Mouse (Mus musculus) embryonic facial prominence, embryonic 10.5 days (tissue): ENCODE results near the gene Abhd6. TPM values are rescaled to one million over a fixed set of nuclear protein-coding genes. Genes with fewer than 3 reads are reported as not detected.
"Not testable (repeated sequence)": the region's sequence is repeated elsewhere in the genome, so short reads cannot be mapped to it uniquely, and the experiment has no call there.

Source experiments
- DNase-seq: peaks from one replicate; pipeline ENCODE4 v3.0.0-alpha.2; 2017; ENCODE audit warnings: low spot score
- H3K27ac ChIP-seq: fragments of 300-500 bp; sonication (generic); replicated peaks from 2 replicates; pipeline ENCODE4 v1.5.1; 2016; ENCODE audit warnings: mild to moderate bottlenecking
- H3K27me3 ChIP-seq: fragments of 300-500 bp; sonication (generic); replicated peaks from 2 replicates; pipeline ENCODE4 v1.6.1; 2016; ENCODE audit warnings: low read depth, mild to moderate bottlenecking; ENCODE audit not compliant: poor library complexity, severe bottlenecking
- H3K36me3 ChIP-seq: fragments of 300-500 bp; sonication (generic); replicated peaks from 2 replicates; pipeline ENCODE4 v1.6.1; 2016; ENCODE audit warnings: mild to moderate bottlenecking, moderate library complexity
- H3K4me1 ChIP-seq: fragments of 300-500 bp; sonication (generic); 2 replicates; pipeline ENCODE4 v1.6.1; 2016
- H3K4me3 ChIP-seq: fragments of 300-500 bp; sonication (generic); 2 replicates; pipeline ENCODE4 v1.5.1; 2016; ENCODE audit warnings: mild to moderate bottlenecking, moderate library complexity
- H3K9me3 ChIP-seq: fragments of 300-500 bp; sonication (generic); 2 replicates; pipeline ENCODE4 v1.6.1; 2016; ENCODE audit warnings: mild to moderate bottlenecking
- WGBS: fragments of 180-500 bp; shearing (Covaris S2); methylation state at CpG from one replicate; pipeline ENCODE4 v1.1.7; 2016; 5-methylcytosine and 5-hydroxymethylcytosine counted together
- polyA plus RNA-seq: library from polyadenylated mRNA; unstranded; fragments of >200 nt; fragmentation: Nextera tagmentation; extraction: Ambion mirVana; gene quantifications from 2 replicates; pipeline ENCODE4 v1.2.1, GENCODE M21; 2016

The Abhd6 gene
- polyA plus RNA-seq, 1 experiment from 2014 or later, result 17.6 TPM

DNA sequence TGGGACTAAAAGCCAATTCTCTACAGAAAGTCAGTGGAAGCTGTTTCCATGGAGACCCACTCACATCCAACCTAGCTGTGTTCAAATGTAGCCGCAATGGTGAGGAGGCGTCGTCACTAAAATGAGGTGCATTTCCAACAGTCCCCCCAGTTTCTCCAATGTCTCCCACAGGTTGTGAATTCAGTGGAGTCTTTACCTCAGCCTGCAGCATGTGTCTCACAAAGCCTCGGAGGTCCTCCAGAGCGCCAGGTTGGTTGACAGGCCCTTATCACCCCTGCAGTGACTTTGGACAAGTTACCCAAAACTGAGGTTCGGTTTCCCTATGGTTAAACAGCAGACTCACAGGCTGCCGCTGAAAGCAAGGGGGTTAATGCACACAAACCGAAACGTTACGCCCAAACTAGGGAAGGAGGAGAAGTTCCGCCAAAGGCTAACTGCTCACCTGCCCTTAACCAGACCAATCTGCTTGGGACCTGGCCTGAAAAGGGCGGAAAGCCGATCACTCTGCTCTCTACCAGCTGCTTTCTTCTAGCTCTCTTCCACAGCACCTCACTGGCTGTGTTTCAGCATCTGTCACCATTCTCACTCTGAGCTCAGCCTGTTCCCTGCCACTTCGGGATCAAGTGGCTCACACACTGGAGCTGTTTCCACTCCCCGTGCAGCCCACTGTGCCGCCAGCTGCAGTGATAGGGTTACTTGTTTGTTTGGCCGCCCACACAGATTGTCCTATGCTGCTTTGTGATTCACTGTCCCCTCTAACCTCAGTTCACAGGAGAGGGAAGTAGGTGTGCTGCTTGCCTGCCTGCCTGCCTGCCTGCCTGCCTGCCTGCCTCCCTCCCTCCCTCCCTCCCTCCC lies 1.6 kb upstream of the Abhd6 start:
- WGBS, result 22% methylated on average over 17 of the region's 17 CpGs
- no peaks in the 10 kb centered on the region for H3K36me3 ChIP-seq
- H3K4me3 ChIP-seq, result 0 out of 2 replicates have a peak overlapping the region, but pooled peaks have one; percentile 16
- no peaks in the 10 kb centered on the region for H3K9me3 ChIP-seq
- DNase-seq, result peak; percentile 21
- H3K4me1 ChIP-seq, result peaks cover 28% of the 10 kb centered on the region
- H3K27me3 ChIP-seq, result peaks cover 55% of the 10 kb centered on the region
- H3K27ac ChIP-seq, result no peak overlapping the region

DNA sequence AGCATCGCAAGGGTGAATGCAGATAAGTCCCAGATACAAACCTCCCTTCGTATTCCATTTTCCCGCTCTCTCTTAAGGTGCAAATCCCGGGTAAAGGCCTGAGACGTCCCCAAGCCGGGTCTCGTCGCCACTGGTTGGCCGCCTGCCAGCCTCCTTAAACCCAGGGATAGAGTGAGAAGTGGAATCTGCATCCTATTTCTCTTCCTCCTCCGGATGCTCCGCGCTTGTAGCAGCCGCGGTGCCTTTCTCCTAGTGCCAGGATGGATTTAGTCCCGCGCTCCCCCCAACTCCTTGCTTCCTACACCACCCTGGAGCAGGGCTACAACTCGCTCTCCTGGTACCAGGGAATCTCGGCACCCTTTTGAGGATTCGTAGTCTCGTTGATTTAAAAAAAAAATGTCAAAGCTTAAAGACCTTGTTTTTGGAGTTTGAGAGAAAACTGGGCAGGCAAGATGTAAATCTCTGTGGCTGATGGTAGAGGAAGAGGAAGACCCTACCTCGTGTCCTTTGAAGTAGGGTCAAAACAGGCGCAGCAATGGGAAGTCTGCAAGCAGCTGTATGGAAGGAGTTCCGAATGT lies 480 bp downstream of the Abhd6 start:
- Histone ChIP-seq H3K36me3 (no peaks in the 10 kb centered on the region), H3K27me3 (peaks cover 55% of the 10 kb centered on the region), H3K4me3 (peak overlapping the region; percentile 71), H3K27ac (peak overlapping the region; percentile 78), H3K4me1 (peaks cover 31% of the 10 kb centered on the region), H3K9me3 (no peaks in the 10 kb centered on the region)
- DNase-seq, result peak; percentile 65
- WGBS, result 1% methylated on average over 23 of the region's 23 CpGs

DNA sequence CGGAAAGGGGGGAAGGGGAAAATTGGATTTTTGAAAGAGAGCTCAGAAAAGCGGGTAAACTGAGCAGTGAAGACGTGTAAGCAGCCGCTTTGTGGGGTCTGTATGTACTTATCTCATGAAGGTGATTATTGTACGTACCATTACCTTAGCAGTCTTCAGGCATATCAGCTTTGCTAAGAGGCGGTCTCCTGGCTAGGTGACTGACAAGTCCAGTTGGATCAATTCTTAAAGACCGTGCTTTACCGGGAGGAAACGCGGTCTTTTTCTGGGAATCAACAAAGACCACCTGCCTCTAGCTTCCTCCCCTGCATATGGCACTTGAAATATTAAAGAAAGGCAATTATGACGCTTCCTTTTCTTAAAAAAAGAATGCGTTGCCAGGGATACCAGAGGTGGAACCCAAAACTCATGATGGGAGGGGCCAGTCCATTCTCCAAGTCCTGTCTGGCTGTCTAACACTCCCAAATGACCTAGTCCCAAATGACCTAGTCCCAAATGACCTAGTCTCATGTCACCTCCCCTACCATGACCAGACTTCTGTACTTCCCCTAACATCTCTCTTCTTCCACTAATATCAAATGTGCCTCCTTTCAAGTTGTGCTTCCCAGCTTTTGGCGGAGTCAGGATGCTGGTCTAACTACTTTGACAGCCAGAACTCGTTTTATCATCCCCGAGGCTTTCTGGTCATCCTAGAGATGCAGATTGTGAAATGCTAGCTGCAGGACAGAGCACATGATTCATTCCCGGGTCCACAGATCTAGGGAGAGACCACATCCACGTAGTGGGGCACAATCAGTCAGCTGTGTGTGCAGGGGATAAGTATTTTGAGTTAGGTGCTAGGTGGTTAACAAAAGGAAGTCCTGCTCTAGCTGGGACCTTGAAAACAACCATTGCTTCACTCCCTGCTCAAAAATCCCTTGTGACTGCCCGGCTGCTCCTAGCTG lies 1.3 kb downstream of the Abhd6 start:
- no peaks in the 10 kb centered on the region for H3K36me3 ChIP-seq
- H3K27me3 ChIP-seq, result peaks cover 48% of the 10 kb centered on the region
- H3K4me1 ChIP-seq, result peaks cover 31% of the 10 kb centered on the region
- H3K27ac ChIP-seq, result no peak overlapping the region
- no peaks in the 10 kb centered on the region for H3K9me3 ChIP-seq
- H3K4me3 ChIP-seq, result peak overlapping the region; percentile 71
- 52% methylated on average over 18 of the region's 18 CpGs for WGBS
- no peak for DNase-seq

DNA sequence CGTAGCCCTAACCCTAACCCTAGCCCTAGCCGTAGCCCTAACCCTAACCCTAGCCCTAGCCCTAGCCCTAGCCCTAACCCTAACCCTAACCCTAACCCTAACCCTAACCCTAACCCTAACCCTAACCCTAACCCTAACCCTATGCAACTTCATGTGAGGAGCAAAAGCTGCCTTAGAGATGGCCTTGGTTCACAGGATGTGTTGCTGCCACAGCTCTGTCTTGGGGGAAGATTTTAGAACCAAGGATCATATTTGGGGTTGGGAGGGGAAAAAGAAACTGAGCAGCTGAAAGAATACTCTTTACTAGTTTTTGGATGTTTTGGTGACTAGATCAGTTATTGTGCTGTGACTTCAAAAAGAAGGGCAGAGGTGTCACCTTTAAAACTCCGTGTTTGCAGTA lies 3.4 kb downstream of the Abhd6 start:
- DNase-seq, H3K4me3 ChIP-seq, H3K9me3 ChIP-seq, H3K27ac ChIP-seq, H3K36me3 ChIP-seq: not testable (repeated sequence)
- Histone ChIP-seq H3K4me1 (peaks cover 28% of the 10 kb centered on the region), H3K27me3 (peaks cover 27% of the 10 kb centered on the region)
- WGBS, result 62% methylated on average over 3 of the region's 3 CpGs

- no peaks in the 10 kb centered on the region for H3K9me3 ChIP-seq
- H3K27me3 ChIP-seq, result peaks cover 17% of the 10 kb centered on the region
- H3K27ac ChIP-seq, result no peak overlapping the region
- peaks cover 23% of the 10 kb centered on the region for H3K4me1 ChIP-seq
- no peak for DNase-seq
- no peaks in the 10 kb centered on the region for H3K36me3 ChIP-seq
- H3K4me3 ChIP-seq, result no peak overlapping the region
These were observed 4.4 kb downstream of the Abhd6 start for GRCm38 (mm10) chr14:8007084-8007483.

- Histone ChIP-seq H3K36me3 (no peaks in the 10 kb centered on the region), H3K27me3 (peaks cover 13% of the 10 kb centered on the region), H3K4me3 (no peak overlapping the region), H3K9me3 (no peaks in the 10 kb centered on the region), H3K4me1 (peaks cover 27% of the 10 kb centered on the region), H3K27ac (no peak overlapping the region)
- WGBS, result 89% methylated on average over 2 of the region's 2 CpGs
- DNase-seq, result no peak
These were observed 4.8 kb downstream of the Abhd6 start for GRCm38 (mm10) chr14:8007486-8007885.

DNA sequence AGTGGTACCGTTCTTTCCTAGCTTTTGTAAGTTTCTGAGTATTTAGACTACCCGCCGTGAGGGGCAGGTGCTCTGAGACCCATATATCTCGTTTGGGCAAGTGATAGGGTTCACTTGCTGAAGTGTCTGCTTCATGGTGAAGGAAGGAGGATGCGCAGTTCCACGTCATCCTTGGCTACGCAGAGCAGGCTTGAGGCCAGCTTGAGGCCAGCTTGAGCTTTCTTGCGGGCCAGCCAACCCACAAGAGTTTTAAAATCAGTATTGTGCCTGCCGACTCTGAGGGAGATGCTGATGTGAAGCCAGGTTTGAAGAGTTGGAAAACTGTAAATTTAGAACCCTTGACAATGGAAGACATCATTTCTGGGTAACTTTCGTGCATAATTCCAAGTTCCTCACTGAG lies 5.2 kb downstream of the Abhd6 start:
- DNase-seq, result no peak
- Histone ChIP-seq H3K27ac (no peak overlapping the region), H3K36me3 (no peaks in the 10 kb centered on the region), H3K27me3 (peaks cover 11% of the 10 kb centered on the region), H3K4me3 (no peak overlapping the region), H3K9me3 (no peaks in the 10 kb centered on the region), H3K4me1 (peaks cover 30% of the 10 kb centered on the region)
- 89% methylated on average over 10 of the region's 10 CpGs for WGBS

DNA sequence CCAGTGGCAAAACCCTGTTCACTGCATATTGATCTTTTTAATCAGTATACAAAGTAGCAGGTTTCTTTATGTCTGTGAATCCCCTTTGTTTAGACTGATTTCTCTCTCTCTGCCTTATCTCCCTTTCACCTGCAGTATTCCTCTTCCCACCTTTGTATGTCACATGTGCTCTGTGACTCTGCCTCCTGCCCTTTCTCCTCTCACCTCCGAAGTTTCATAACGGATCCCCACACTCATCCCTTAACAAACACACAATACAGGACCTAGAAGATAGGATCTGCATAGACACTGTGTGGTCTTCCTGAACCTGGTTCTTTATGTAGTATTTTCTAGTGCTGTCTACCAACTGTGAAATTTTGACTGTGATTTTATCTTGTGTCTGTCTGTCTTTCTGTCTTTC lies 8.6 kb downstream of the Abhd6 start:
- Histone ChIP-seq H3K27ac (no peak overlapping the region), H3K36me3 (no peaks in the 10 kb centered on the region), H3K27me3 (no peaks in the 10 kb centered on the region), H3K9me3 (no peaks in the 10 kb centered on the region), H3K4me1 (peaks cover 15% of the 10 kb centered on the region), H3K4me3 (no peak overlapping the region)
- no peak for DNase-seq
- 85% methylated on average over 2 of the region's 2 CpGs for WGBS

GRCm38 (mm10) chr14:8011938-8012337 lies 9.2 kb downstream of the Abhd6 start:
- H3K27me3 ChIP-seq, result no peaks in the 10 kb centered on the region
- H3K27ac ChIP-seq, result no peak overlapping the region
- H3K4me3 ChIP-seq, result no peak overlapping the region
- no peaks in the 10 kb centered on the region for H3K9me3 ChIP-seq
- H3K4me1 ChIP-seq, result peaks cover 14% of the 10 kb centered on the region
- no peak for DNase-seq
- 82% methylated on average over 6 of the region's 6 CpGs for whole genome bisulfite sequencing
- H3K36me3 ChIP-seq, result no peaks in the 10 kb centered on the region

DNA sequence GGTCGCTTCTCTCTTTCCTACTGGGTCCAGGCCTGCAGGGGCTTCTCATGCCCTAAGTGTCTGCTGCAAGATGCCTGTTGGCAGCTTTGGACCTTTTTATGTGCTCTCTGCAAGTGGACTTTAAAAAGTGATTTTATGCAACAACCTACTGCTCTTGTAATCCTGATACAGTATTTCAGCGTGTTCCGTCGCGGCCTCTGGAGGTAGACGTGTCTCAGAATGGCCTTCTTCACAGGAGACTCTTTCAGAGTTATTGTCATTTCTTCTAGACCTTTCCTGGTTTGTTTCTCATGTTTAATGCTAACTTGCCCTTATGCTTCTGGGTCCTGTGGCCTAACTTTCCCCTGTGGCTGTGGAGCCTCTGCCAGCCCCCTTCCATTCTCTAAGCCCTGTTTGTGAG lies 13.1 kb downstream of the Abhd6 start:
- no peak overlapping the region for H3K4me3 ChIP-seq
- no peaks in the 10 kb centered on the region for H3K9me3 ChIP-seq
- peaks cover 12% of the 10 kb centered on the region for H3K4me1 ChIP-seq
- no peaks in the 10 kb centered on the region for H3K36me3 ChIP-seq
- no peaks in the 10 kb centered on the region for H3K27me3 ChIP-seq
- no peak for DNase-seq
- no peak overlapping the region for H3K27ac ChIP-seq
- WGBS, result 91% methylated on average over 6 of the region's 6 CpGs

- 93% methylated on average over 6 of the region's 6 CpGs for WGBS
- no peaks in the 10 kb centered on the region for H3K9me3 ChIP-seq
- peaks cover 12% of the 10 kb centered on the region for H3K4me1 ChIP-seq
- no peaks in the 10 kb centered on the region for H3K36me3 ChIP-seq
- H3K27ac ChIP-seq, result no peak overlapping the region
- no peaks in the 10 kb centered on the region for H3K27me3 ChIP-seq
- no peak for DNase-seq
- no peak overlapping the region for H3K4me3 ChIP-seq
These were observed 13.6 kb downstream of the Abhd6 start for GRCm38 (mm10) chr14:8016276-8016675.

DNA sequence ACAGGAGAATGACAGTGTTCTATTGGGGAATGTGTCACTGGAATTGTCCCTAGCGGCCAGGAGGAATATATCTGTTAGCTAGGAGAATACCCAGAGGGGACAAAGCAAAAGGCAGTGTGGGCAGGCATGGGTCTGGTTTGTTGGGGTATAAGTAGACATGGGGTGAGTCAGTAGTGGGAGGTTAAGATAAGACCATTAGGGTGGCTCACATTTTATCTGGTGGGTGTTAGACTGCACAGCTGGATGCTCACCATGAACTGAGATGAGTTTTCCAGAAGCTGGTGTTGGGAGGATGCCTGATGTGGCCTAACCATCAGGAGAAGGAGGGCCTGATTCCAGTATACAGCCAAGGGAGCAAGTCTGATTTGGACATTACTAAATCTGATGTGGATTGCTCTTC lies 14.2 kb downstream of the Abhd6 start:
- no peak overlapping the region for H3K4me3 ChIP-seq
- H3K27ac ChIP-seq, result no peak overlapping the region
- peaks cover 11% of the 10 kb centered on the region for H3K4me1 ChIP-seq
- WGBS, result 75% methylated on average over 1 of the region's 1 CpGs
- H3K9me3 ChIP-seq, result no peaks in the 10 kb centered on the region
- H3K27me3 ChIP-seq, result no peaks in the 10 kb centered on the region
- DNase-seq, result no peak
- no peaks in the 10 kb centered on the region for H3K36me3 ChIP-seq
